Mouse (Mus musculus) heart, embryonic 13.5 days (tissue): ENCODE results near the gene Ank. TPM values are rescaled to one million over a fixed set of nuclear protein-coding genes. Genes with fewer than 3 reads are reported as not detected.

Experiments used
- ATAC-seq: fragments of 200-750 bp; cut with Nextera tagmentation; 2 replicates; pipeline ENCODE4 v1.8.0; 2017; ENCODE audit warnings: moderate TSS enrichment; ENCODE audit not compliant: insufficient number of reproducible peaks, low FRiP score, low TSS enrichment; ENCODE audit errors: extremely low read depth
- H3K27ac ChIP-seq: fragments of 300-500 bp; sonication (generic); replicated peaks from 2 replicates; pipeline ENCODE4 v1.5.1; 2015; ENCODE audit warnings: moderate library complexity, mild to moderate bottlenecking, inconsistent platforms
- H3K27me3 ChIP-seq: fragments of 300-500 bp; sonication (generic); replicated peaks from 2 replicates; pipeline ENCODE4 v1.6.1; 2015; ENCODE audit warnings: mild to moderate bottlenecking, inconsistent platforms
- H3K36me3 ChIP-seq: fragments of 300-500 bp; sonication (generic); 2 replicates; pipeline ENCODE4 v1.6.1; 2015; ENCODE audit warnings: mild to moderate bottlenecking, inconsistent platforms
- H3K4me1 ChIP-seq: fragments of 300-500 bp; sonication (generic); 2 replicates; pipeline ENCODE4 v1.6.1; 2015; ENCODE audit warnings: inconsistent platforms
- H3K4me2 ChIP-seq: fragments of 300-500 bp; sonication (generic); 2 replicates; pipeline ENCODE4 v1.6.1; 2015; ENCODE audit warnings: inconsistent platforms, mild to moderate bottlenecking, moderate library complexity
- H3K4me3 ChIP-seq: fragments of 300-500 bp; sonication (generic); 2 replicates; pipeline ENCODE4 v1.5.1; 2015; ENCODE audit warnings: moderate library complexity, mild to moderate bottlenecking, inconsistent platforms
- H3K9ac ChIP-seq: fragments of 300-500 bp; sonication (generic); 2 replicates; pipeline ENCODE4 v1.6.1; 2015; ENCODE audit warnings: inconsistent platforms, mild to moderate bottlenecking, moderate library complexity
- H3K9me3 ChIP-seq: fragments of 300-500 bp; sonication (generic); 2 replicates; pipeline ENCODE4 v1.6.1; 2016; ENCODE audit warnings: inconsistent platforms
- WGBS: fragments of 180-500 bp; shearing (Covaris S2); methylation state at CpG from one replicate; pipeline ENCODE4 v1.1.7; 2015; ENCODE audit warnings: mixed read lengths; 5-methylcytosine and 5-hydroxymethylcytosine counted together
- polyA plus RNA-seq: library from polyadenylated mRNA; unstranded; fragments of >200 nt; fragmentation: Nextera tagmentation; extraction: Ambion mirVana; gene quantifications from 2 replicates; pipeline ENCODE4 v1.2.1, GENCODE M21; 2015

Gene Ank
- polyA plus RNA-seq, 1 experiment from 2014 or later = 9.1 TPM

DNA sequence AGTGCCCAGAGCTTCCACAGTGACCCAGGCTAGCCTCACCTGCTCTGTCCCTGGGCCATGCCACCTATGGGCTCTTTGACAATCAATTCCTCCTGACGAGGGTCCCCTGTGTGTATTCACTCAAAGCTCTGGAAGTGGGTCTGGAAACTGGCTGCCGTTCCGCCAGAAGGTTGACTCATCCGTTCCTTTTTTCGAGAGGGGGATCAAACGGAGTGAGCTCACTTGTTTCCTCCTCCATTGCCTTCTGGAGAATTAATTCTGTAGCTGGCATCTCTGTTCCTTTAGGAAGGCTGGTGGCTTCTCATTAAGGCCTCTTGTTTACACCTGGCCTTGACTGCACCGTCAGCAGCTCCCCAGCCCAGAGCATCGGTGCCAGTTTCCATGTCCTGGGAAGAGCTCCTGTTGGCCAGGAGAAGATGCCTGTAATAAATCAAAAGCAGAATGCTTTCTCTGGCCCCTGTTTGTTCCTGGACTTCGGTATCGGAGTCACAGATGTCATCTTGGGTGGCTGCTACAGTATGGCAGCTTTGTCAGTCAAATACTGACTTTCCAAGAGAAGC, 99.2 kb downstream of the Ank start:
- Histone ChIP-seq H3K4me1 (no peaks in the 10 kb centered on the region), H3K4me2 (no peak overlapping the region), H3K9me3 (no peaks in the 10 kb centered on the region), H3K9ac (no peak overlapping the region), H3K27me3 (no peaks in the 10 kb centered on the region), H3K36me3 (peaks cover 72% of the 10 kb centered on the region), H3K4me3 (no peak overlapping the region), H3K27ac (no peak overlapping the region)
- no peak for ATAC-seq
- WGBS = 90% methylated on average over 10 of the region's 10 CpGs

DNA sequence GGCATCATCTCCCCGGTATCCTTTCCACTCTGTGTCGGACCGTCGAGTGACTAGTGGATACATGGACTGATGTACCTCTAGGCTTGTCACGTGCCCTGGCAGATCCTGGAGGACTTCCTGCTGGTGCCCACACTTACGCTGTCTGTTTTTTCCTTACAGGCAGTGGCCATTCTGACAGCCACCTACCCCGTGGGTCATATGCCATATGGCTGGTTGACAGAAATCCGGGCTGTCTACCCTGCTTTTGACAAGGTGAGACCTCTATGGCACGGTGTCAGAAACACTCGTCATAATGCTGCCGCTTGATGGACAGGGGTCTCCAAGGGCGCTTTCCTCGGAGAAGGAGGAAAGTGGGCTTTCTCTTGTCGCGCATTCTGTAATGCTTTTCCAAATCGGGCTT, 100.9 kb downstream of the Ank start:
- Histone ChIP-seq H3K9ac (no peak overlapping the region), H3K9me3 (no peaks in the 10 kb centered on the region), H3K27ac (no peak overlapping the region), H3K27me3 (no peaks in the 10 kb centered on the region), H3K4me1 (no peaks in the 10 kb centered on the region), H3K4me3 (no peak overlapping the region), H3K36me3 (peaks cover 79% of the 10 kb centered on the region), H3K4me2 (no peak overlapping the region)
- no peak for ATAC-seq
- 85% methylated on average over 16 of the region's 16 CpGs for WGBS

DNA sequence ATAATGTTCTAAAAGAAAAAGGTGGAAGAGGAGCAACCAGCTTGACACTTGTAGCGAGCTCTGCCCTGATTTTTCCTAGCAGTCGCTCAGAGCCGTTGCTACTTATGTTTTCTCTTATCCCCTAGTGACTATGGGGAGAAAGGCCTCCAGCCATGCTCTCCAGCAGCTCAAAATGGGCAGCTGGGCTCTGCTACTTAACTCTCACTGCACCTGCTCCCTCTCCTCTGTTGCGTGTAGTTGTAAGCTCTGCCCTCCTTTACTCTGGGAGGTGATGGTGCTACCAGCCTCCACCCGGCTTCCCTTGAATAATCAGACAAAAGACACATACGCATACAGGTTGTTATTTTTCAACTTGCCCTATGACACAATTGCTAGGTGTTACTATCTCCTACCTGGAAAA, 101.9 kb downstream of the Ank start:
- Histone ChIP-seq H3K27me3 (no peaks in the 10 kb centered on the region), H3K4me3 (no peak overlapping the region), H3K4me1 (no peaks in the 10 kb centered on the region), H3K4me2 (no peak overlapping the region), H3K9me3 (no peaks in the 10 kb centered on the region), H3K27ac (no peak overlapping the region), H3K9ac (no peak overlapping the region), H3K36me3 (peaks cover 86% of the 10 kb centered on the region)
- WGBS = 87% methylated on average over 6 of the region's 6 CpGs
- ATAC-seq = no peak

DNA sequence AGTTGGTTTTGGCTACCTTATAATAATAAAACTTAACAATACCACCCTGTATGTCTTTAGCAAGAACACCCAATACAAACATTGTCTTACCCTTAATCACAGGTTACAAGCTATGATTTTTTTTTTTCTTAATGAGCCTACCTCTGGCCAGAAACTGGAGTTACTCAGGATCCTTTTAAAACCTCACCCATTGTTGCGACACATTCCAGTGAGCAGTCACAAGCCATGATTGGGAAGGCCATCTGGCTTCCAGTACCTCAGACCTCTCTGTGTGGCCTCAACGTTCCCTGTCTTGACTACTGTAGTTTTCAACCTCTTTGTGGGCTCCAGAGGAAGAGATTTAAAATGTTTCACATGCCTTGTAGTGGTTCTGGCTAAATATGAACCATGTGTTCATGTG, 103.4 kb downstream of the Ank start:
- Histone ChIP-seq H3K4me3 (no peak overlapping the region), H3K27ac (no peak overlapping the region), H3K4me2 (no peak overlapping the region), H3K4me1 (peaks cover under 1% of the 10 kb centered on the region; the same call in 1 of the 2 replicates), H3K27me3 (no peaks in the 10 kb centered on the region), H3K9me3 (no peaks in the 10 kb centered on the region), H3K9ac (no peak overlapping the region), H3K36me3 (peaks cover 79% of the 10 kb centered on the region)
- 75% methylated on average over 2 of the region's 2 CpGs for WGBS
- no peak for ATAC-seq

DNA sequence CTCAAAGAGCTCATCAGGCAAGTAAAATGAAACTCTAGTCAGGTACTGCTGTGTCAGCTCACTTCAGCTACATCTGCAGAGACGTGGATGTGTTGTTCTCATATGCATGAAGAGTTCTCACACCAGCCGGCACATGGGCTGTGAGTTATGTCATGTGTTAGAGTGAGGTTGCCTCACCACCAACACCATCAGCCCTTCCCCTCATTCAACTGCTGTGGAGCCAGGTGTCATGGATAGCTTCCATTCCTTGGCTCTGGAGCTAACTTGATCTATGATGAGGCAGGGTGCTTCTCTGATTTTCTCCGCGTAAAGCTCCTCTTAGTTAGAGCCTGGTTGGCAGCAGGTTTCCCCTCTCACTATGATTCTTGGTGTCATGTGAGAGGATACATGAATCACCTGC, 103.9 kb downstream of the Ank start:
- ATAC-seq = no peak
- peaks cover 5% of the 10 kb centered on the region for H3K4me1 ChIP-seq
- no peak overlapping the region for H3K27ac ChIP-seq

DNA sequence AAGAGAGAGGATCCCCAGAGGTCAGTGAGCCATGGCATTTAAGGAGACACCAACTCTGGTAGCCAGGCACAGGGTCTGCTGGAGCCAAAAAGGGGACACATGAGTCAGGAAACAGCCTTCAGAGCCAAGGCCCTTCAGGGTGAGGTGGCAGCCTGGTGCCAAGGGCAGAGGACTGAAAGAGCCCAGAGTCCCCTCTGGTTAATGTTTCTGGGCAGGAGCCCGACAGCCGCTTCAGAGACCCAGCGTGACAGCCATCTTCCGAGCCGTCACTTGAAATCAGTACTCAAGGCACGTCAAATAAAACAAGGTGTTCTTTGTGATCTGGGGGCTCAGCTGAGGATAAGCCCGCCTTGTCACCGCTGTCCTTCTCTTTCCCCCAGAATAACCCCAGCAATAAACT, 104.7 kb downstream of the Ank start:
- H3K36me3 ChIP-seq = peaks cover 69% of the 10 kb centered on the region
- no peaks in the 10 kb centered on the region for H3K27me3 ChIP-seq
- WGBS = 68% methylated on average over 8 of the region's 8 CpGs
- no peak overlapping the region for H3K4me3 ChIP-seq
- no peak overlapping the region for H3K9ac ChIP-seq
- H3K27ac ChIP-seq = no peak overlapping the region
- H3K9me3 ChIP-seq = no peaks in the 10 kb centered on the region
- peaks cover 13% of the 10 kb centered on the region for H3K4me1 ChIP-seq
- no peak overlapping the region for H3K4me2 ChIP-seq
- no peak for ATAC-seq

More for the DNA sequence above, 103.9 kb downstream of the Ank start:
- peaks cover 77% of the 10 kb centered on the region for H3K36me3 ChIP-seq
- no peak overlapping the region for H3K4me2 ChIP-seq
- H3K4me3 ChIP-seq = no peak overlapping the region
- WGBS = 85% methylated on average over 4 of the region's 4 CpGs
- no peak overlapping the region for H3K9ac ChIP-seq
- H3K9me3 ChIP-seq = no peaks in the 10 kb centered on the region
- H3K27me3 ChIP-seq = no peaks in the 10 kb centered on the region

DNA sequence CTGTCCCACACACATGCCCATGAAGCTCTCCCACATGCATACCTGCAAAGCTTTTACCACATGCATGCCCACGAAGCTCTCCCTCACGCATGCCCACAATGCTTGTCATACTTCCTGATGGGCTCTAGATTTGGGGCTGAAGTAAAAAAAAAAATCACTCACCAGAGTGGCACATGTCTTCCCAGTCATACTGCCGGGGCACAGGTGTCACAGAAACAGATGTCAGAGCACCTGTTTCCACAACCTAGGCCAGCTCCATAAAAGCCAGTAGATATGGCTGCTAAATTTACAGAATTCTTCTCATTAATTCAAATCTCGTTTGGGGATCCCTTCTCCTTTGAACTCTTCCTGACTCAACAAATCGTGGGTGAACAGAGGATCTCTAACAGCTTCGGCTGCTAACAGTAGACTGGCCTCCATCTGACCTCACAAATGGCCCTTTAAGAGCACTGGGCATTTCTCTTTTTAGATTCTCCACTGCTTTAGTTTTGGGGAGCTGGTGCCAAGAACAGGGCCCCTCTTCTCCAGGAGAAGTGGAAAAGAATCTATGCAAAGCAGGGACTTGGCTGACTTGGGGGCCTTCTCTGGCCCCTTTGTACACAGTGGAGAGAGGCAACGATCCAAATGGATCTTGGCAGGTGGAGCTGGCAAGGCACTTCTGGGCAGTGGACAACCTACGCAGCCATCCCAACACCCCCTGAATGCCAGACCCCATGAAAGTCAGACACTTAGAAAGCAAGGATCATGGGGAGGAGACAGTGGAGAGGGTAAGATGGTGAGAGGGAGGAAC, 108.7 kb downstream of the Ank start:
- H3K4me2 ChIP-seq = no peak overlapping the region
- H3K9ac ChIP-seq = no peak overlapping the region
- H3K4me1 ChIP-seq = peaks cover 23% of the 10 kb centered on the region
- H3K27ac ChIP-seq = peak overlapping the region; percentile 74
- no peak for ATAC-seq
- no peaks in the 10 kb centered on the region for H3K27me3 ChIP-seq
- no peaks in the 10 kb centered on the region for H3K9me3 ChIP-seq
- peaks cover 44% of the 10 kb centered on the region for H3K36me3 ChIP-seq
- H3K4me3 ChIP-seq = no peak overlapping the region
- WGBS = 75% methylated on average over 8 of the region's 8 CpGs

DNA sequence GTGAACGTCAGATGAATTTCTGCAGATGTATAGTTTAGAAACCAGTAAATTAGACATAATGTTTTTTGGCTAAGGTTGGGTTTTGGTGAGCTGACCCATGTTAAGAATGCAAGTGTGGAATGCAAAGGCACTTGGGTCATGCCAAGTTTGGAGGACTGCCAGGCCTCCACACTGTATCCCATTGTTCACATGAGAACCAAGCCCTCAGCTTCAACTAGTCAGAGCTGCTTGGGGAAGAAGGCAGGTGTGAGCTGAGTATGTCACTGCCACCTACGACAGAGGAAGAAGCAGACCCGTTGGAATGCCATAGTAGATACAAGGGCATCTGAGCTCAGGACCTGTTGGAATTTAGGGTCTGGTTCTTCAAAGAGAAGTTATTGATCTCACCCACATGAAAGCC, 109.5 kb downstream of the Ank start:
- Histone ChIP-seq H3K4me2 (no peak overlapping the region), H3K4me1 (peaks cover 27% of the 10 kb centered on the region), H3K27ac (peak overlapping the region; percentile 74), H3K9ac (no peak overlapping the region), H3K4me3 (no peak overlapping the region), H3K36me3 (peaks cover 46% of the 10 kb centered on the region), H3K27me3 (no peaks in the 10 kb centered on the region), H3K9me3 (no peaks in the 10 kb centered on the region)
- ATAC-seq = no peak; the same call in 1 of the 2 replicates
- WGBS = 45% methylated on average over 3 of the region's 3 CpGs

DNA sequence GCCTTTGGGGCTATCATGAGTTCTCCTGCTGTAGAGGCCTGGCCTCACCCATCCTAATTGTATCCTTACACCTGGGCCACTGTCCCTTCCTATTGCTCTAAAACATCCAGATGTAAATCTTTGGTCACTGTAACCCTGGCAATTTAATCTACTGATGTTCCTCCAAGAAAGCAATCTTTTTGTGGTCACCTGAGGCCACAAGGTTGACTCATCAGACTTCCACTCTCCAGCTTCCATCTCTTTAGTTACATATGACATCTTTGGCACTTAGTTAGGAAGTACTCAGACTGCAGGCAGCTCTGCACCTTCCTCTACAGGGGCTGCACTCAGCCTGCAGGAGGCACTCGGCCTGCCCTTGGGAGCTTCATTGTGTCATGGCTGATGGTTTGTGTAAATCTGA, 110.4 kb downstream of the Ank start:
- no peak for ATAC-seq
- no peaks in the 10 kb centered on the region for H3K9me3 ChIP-seq
- no peak overlapping the region for H3K4me3 ChIP-seq
- peaks cover 36% of the 10 kb centered on the region for H3K4me1 ChIP-seq
- H3K4me2 ChIP-seq = no peak overlapping the region
- no peaks in the 10 kb centered on the region for H3K27me3 ChIP-seq
- no peak overlapping the region for H3K9ac ChIP-seq
- H3K27ac ChIP-seq = no peak overlapping the region
- H3K36me3 ChIP-seq = peaks cover 46% of the 10 kb centered on the region
- WGBS = 77% methylated on average over 1 of the region's 1 CpGs

DNA sequence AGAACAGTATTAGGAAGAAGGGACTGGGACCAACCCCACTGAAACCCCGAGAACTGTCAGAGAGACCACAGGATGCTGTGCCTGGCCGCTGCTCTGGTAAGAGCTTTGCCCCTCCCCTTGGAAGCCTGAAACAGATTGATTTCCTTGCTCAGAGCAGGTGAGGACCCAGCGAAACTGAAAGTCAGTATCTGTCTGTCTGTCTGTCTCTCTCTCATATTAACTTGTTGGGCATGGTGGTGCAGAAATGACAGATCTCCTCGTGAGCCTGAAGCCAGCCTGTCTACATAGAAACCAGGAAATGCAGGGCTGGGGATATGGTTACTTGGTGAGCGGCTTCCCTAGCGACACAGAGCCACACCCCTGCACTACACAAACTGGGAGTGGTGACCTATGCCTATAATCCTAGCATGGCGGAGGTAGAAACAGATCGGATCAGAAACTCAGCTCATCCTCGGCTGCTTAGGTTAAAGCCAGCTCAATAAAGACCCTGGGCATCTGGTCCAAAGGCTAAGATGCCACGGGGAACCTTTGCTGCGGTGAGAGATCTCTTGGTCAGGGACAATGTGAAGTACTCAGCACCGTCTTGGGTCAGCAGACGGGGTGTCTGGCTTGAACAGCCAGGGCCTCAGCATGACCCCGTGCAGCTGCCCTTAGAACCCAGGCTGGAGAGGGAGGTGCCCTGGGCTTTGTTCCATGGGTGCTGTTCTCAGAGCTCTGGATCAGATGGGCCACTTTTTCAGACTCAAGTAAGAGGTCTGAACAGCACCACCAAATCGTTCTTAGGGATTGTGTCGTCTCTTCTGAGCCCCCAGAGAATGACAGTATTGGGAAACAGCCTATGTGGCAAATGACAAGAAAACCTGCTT, 111.7 kb downstream of the Ank start:
- no peaks in the 10 kb centered on the region for H3K27me3 ChIP-seq
- H3K9me3 ChIP-seq = no peaks in the 10 kb centered on the region
- peaks cover 37% of the 10 kb centered on the region for H3K4me1 ChIP-seq
- peaks cover 38% of the 10 kb centered on the region for H3K36me3 ChIP-seq
- WGBS = 79% methylated on average over 16 of the region's 16 CpGs
- no peak for ATAC-seq
- no peak overlapping the region for H3K4me2 ChIP-seq
- H3K9ac ChIP-seq = no peak overlapping the region
- no peak overlapping the region for H3K4me3 ChIP-seq
- no peak overlapping the region for H3K27ac ChIP-seq

DNA sequence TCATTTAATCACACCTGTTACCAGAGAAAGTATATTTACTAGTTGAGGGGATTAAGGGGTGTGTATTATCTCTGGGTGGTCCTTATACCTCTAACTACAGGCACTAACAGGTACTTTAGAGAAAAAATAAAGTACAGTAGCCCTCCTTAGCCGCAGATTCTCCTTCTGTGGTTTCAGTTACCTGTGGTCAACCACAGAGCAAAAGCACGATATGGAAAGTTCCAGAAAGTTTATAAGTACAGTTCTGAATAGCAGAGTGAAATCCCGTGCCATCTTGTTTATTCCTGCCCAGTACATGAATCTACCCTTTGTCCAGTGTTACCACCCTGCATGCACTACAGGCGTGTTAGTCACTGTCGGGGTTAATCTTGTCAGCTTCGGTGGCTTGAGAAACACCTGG, 112.4 kb downstream of the Ank start:
- H3K9me3 ChIP-seq = no peaks in the 10 kb centered on the region
- H3K27ac ChIP-seq = no peak overlapping the region
- peaks cover 36% of the 10 kb centered on the region for H3K36me3 ChIP-seq
- no peak overlapping the region for H3K9ac ChIP-seq
- ATAC-seq = no peak
- H3K4me2 ChIP-seq = no peak overlapping the region
- 90% methylated on average over 6 of the region's 6 CpGs for WGBS
- H3K27me3 ChIP-seq = no peaks in the 10 kb centered on the region
- no peak overlapping the region for H3K4me3 ChIP-seq
- peaks cover 44% of the 10 kb centered on the region for H3K4me1 ChIP-seq
